8 mouse cellular contexts compared by ENCODE assay signal in genomic region chr11:63913936-63914335, GRCm38 (mm10). TPM values are rescaled to one million over a fixed set of nuclear protein-coding genes. Genes with fewer than 3 reads are reported as not detected.
DNase-seq lines count a peak whose midpoint lies in the region; ATAC-seq and TF ChIP-seq lines count a peak whose summit lies in the region.

No protein-coding gene starts in this region.

- peak overlapping the region; percentile 67 for H3K27ac ChIP-seq in heart, embryonic 10.5 days
- H3K27ac ChIP-seq in CH12.LX (ENCODE audit: insufficient read depth, low read depth) = no peak overlapping the region
- peak overlapping the region; percentile 40 for H3K27ac ChIP-seq in hindbrain, embryonic 10.5 days
- peak overlapping the region; percentile 39 for H3K27ac ChIP-seq in liver, postnatal 0 days (ENCODE audit: low read depth)

- 42% methylated on average over 4 of the region's 4 CpGs for WGBS in heart, embryonic 10.5 days
- WGBS in hindbrain, embryonic 10.5 days = 35% methylated on average over 4 of the region's 4 CpGs
- WGBS in liver, postnatal 0 days (ENCODE audit: insufficient replicate concordance) = 34% methylated on average over 4 of the region's 4 CpGs

- no peak for TF ChIP-seq POLR2A in CH12.LX (IDR thresholded peaks at IDR 0.05; ENCODE audit: low read depth, low read length)

- no peak for TF ChIP-seq EP300 in CH12.LX (IDR thresholded peaks at IDR 0.05; ENCODE audit: low read length)
- TF ChIP-seq EP300 in liver, postnatal 0 days (IDR thresholded peaks at IDR 0.05; ENCODE audit: low read depth) = no peak

- peaks cover 50% of the 10 kb centered on the region for H3K4me1 ChIP-seq in heart, embryonic 10.5 days
- peaks cover 0 to 24% of the 10 kb centered on the region in 2 experiments; a peak in 2 of 4 replicates for H3K4me1 ChIP-seq in CH12.LX (ENCODE audit: control insufficient read depth in 1 of 2, insufficient read depth in 2 of 2)
- H3K4me1 ChIP-seq in hindbrain, embryonic 10.5 days (replicated peaks) = peaks cover 77% of the 10 kb centered on the region
- H3K4me1 ChIP-seq in liver, postnatal 0 days (ENCODE audit: insufficient read depth) = peaks cover 19% of the 10 kb centered on the region

- H3K79me2 ChIP-seq in CH12.LX (replicated peaks; ENCODE audit: control insufficient read depth, extremely low read depth, insufficient read depth, poor library complexity, severe bottlenecking) = no peaks in the 10 kb centered on the region

- H3K9ac ChIP-seq in CH12.LX (ENCODE audit: insufficient read depth, low read depth) = no peak overlapping the region
- no peak overlapping the region for H3K9ac ChIP-seq in liver, postnatal 0 days (replicated peaks)

- peak overlapping the region; percentile 56; the same call in 1 of the 2 replicates for H3K4me2 ChIP-seq in CH12.LX (ENCODE audit: insufficient read depth, low read depth, poor library complexity, severe bottlenecking)
- H3K4me2 ChIP-seq in liver, postnatal 0 days (ENCODE audit: low read depth, low read length) = peak overlapping the region; percentile 65

- dilution Hi-C loops in CH12.LX (cut with MboI; ENCODE audit: extremely low pct_ligation_motif_present, extremely low pct_unique_long_range_greater_than_20kb, low sequenced_read_pairs) = no loop called here

- peak overlapping the region; percentile 55 for H3K4me3 ChIP-seq in heart, embryonic 10.5 days
- no peak overlapping the region for H3K4me3 ChIP-seq in CH12.LX (replicated peaks in 1 of 3; ENCODE audit: low read depth in 2 of 3, low read length in 2 of 3, poor library complexity in 1 of 3)
- H3K4me3 ChIP-seq in hindbrain, embryonic 10.5 days = peak overlapping the region; percentile 51
- peak overlapping the region; percentile 36; the same call in 1 of the 2 replicates for H3K4me3 ChIP-seq in liver, postnatal 0 days (ENCODE audit: low read depth, low read length)

- peaks cover 7% of the 10 kb centered on the region for H3K27me3 ChIP-seq in heart, embryonic 10.5 days (ENCODE audit: insufficient read depth, poor library complexity, severe bottlenecking)
- no peaks in the 10 kb centered on the region for H3K27me3 ChIP-seq in CH12.LX (replicated peaks)
- H3K27me3 ChIP-seq in hindbrain, embryonic 10.5 days (ENCODE audit: insufficient read depth, poor library complexity, severe bottlenecking) = peaks cover 77% of the 10 kb centered on the region
- peaks cover 9% of the 10 kb centered on the region; the same call in 1 of the 2 replicates for H3K27me3 ChIP-seq in liver, postnatal 0 days (ENCODE audit: insufficient read depth, low read length)

- ATAC-seq in liver, postnatal 0 days = no peak

- no peaks in the 10 kb centered on the region for H3K36me3 ChIP-seq in heart, embryonic 10.5 days
- H3K36me3 ChIP-seq in CH12.LX (replicated peaks in 1 of 2; ENCODE audit: control insufficient read depth in 1 of 2, insufficient read depth in 1 of 2, low read length in 1 of 2) = no peaks in the 10 kb centered on the region
- H3K36me3 ChIP-seq in hindbrain, embryonic 10.5 days = no peaks in the 10 kb centered on the region
- H3K36me3 ChIP-seq in liver, postnatal 0 days (replicated peaks; ENCODE audit: insufficient read depth, low read length) = no peaks in the 10 kb centered on the region

- TF ChIP-seq CTCF in CH12.LX (conservative IDR thresholded peaks at IDR 0.05 in 1 of 2, IDR thresholded peaks at IDR 0.05 in 1 of 2; ENCODE audit: low read depth in 2 of 2, low read length in 2 of 2) = no peak
- no peak for TF ChIP-seq CTCF in liver, postnatal 0 days (IDR thresholded peaks at IDR 0.05; ENCODE audit: low read depth)

- no peak for DNase-seq in heart, embryonic 10.5 days (ENCODE audit: low spot score)
- DNase-seq in heart, adult 11 months = no peak
- DNase-seq in CH12.LX (ENCODE audit: extremely low read depth) = no peak
- no peak for DNase-seq in hindbrain, embryonic 10.5 days (ENCODE audit: low spot score)
- no peak for DNase-seq in liver, postnatal 0 days
- no peak for DNase-seq in cerebellum, postnatal 25 days
- no peak for DNase-seq in right cerebral cortex, postnatal 14 days
- DNase-seq in spleen, postnatal 4 days (ENCODE audit: low spot score in 2 of 2) = no peak

- no peaks in the 10 kb centered on the region for H3K9me3 ChIP-seq in heart, embryonic 10.5 days
- no peaks in the 10 kb centered on the region for H3K9me3 ChIP-seq in CH12.LX (replicated peaks; ENCODE audit: low read length)
- H3K9me3 ChIP-seq in hindbrain, embryonic 10.5 days = no peaks in the 10 kb centered on the region
- H3K9me3 ChIP-seq in liver, postnatal 0 days (ENCODE audit: low read length) = no peaks in the 10 kb centered on the region

- TF ChIP-seq RAD21 in CH12.LX (IDR thresholded peaks at IDR 0.05; ENCODE audit: low read depth, low read length) = no peak

- in situ Hi-C loops in CH12.LX (cut with MboI; ENCODE audit: low pct_ligation_motif_present, low pct_unique_long_range_greater_than_20kb, low sequenced_read_pairs) = no loop called here

TF ChIP-seq in CH12.LX, 34 proteins besides CTCF, POLR2A, EP300 and RAD21:
- TF ChIP-seq IRF4 (IDR thresholded peaks at IDR 0.05; ENCODE audit: low read depth, low read length) = no peak
- no peak for TF ChIP-seq UBTF (IDR thresholded peaks at IDR 0.05; ENCODE audit: low read depth, low read length)
- no peak for TF ChIP-seq ZC3H11A (IDR thresholded peaks at IDR 0.05; ENCODE audit: low read depth, low read length)
- no peak for TF ChIP-seq USF1 (IDR thresholded peaks at IDR 0.05; ENCODE audit: low read depth, low read length)
- no peak for TF ChIP-seq ZKSCAN1 (IDR thresholded peaks at IDR 0.05; ENCODE audit: borderline replicate concordance, low read depth, low read length)
- TF ChIP-seq ZNF384 (IDR thresholded peaks at IDR 0.05; ENCODE audit: low read depth, low read length) = no peak
- no peak for TF ChIP-seq GABPA (IDR thresholded peaks at IDR 0.05; ENCODE audit: insufficient replicate concordance, low read depth, low read length)
- TF ChIP-seq NRF1 (IDR thresholded peaks at IDR 0.05; ENCODE audit: low read depth, low read length) = no peak
- TF ChIP-seq HCFC1 (IDR thresholded peaks at IDR 0.05; ENCODE audit: low read depth, low read length) = no peak
- TF ChIP-seq MEF2A (IDR thresholded peaks at IDR 0.05; ENCODE audit: borderline replicate concordance, low read depth, low read length) = no peak
- no peak for TF ChIP-seq E2F4 (IDR thresholded peaks at IDR 0.05; ENCODE audit: insufficient replicate concordance, low read depth, low read length)

RNA-seq across cellular contexts. Expression of gene Hs3st3b1, which starts 8.2 kb away (rescaled TPM):
- 5.9 and 23.9 TPM in 2 replicates for polyA plus RNA-seq in heart, embryonic 10.5 days (2016; fragmentation: Nextera tagmentation; extraction: Ambion mirVana)
- total RNA-seq in CH12.LX (2012; rRNA removed) = 2.0 TPM in 2 replicates
- total RNA-seq in CH12.LX (2014; rRNA removed) = 1.9 and 2.0 TPM in 2 replicates
- polyA plus RNA-seq in CH12.LX (2012; ENCODE audit: insufficient read length, low read depth) = 0.61 and 1.1 TPM in 2 replicates
- polyA plus RNA-seq in hindbrain, embryonic 10.5 days (2016; fragmentation: Nextera tagmentation; extraction: Ambion mirVana) = 13.1 and 13.4 TPM in 2 replicates
- polyA plus RNA-seq in liver, postnatal 0 days (2015; fragmentation: Nextera tagmentation; extraction: Ambion mirVana) = 20.0 and 21.1 TPM in 2 replicates

Comparison
In these comparisons a context has a peak if more than half of its experiments do, and no peak if none do; other contexts are left out.
1. H3K4me3 ChIP-seq: peak in heart, embryonic 10.5 days (single experiment), hindbrain, embryonic 10.5 days (single experiment) and liver, postnatal 0 days (single experiment); none in CH12.LX (0 of 3).